Mouse (Mus musculus) forebrain, embryonic 14.5 days (tissue): ENCODE data around the gene Tufm. TPM values are rescaled to one million over a fixed set of nuclear protein-coding genes. Genes with fewer than 3 reads are reported as not detected.

Source experiments
- ATAC-seq: fragments of 200-750 bp; cut with Nextera tagmentation; 2 replicates; pipeline ENCODE4 v1.8.0; 2017; ENCODE audit warnings: mild to moderate bottlenecking, moderate library complexity
- DNase-seq: peaks from one replicate; pipeline ENCODE4 v3.0.0-alpha.2; 2015; ENCODE audit warnings: low spot score
- H3K27ac ChIP-seq: fragments of 300-500 bp; sonication (generic); 2 replicates; pipeline ENCODE4 v1.5.1; 2014; ENCODE audit warnings: low read depth, mild to moderate bottlenecking, control low read depth, low read length, moderate library complexity
- H3K27me3 ChIP-seq: fragments of 300-500 bp; sonication (generic); replicated peaks from 2 replicates; pipeline ENCODE4 v1.6.1; 2014; ENCODE audit warnings: low read length, control low read depth, mixed read lengths; ENCODE audit not compliant: control insufficient read depth, insufficient read depth
- H3K36me3 ChIP-seq: fragments of 300-500 bp; sonication (generic); 2 replicates; pipeline ENCODE4 v1.6.1; 2014; ENCODE audit warnings: low read length, control low read depth; ENCODE audit not compliant: control insufficient read depth, insufficient read depth
- H3K4me1 ChIP-seq: fragments of 300-500 bp; sonication (generic); 2 replicates; pipeline ENCODE4 v1.6.1; 2014; ENCODE audit warnings: antibody characterized with exemption, low read length, control low read depth; ENCODE audit not compliant: control insufficient read depth, insufficient read depth
- H3K4me2 ChIP-seq: fragments of 300-500 bp; sonication (generic); 2 replicates; pipeline ENCODE4 v1.6.1; 2014; ENCODE audit warnings: mild to moderate bottlenecking, control low read depth, low read length
- H3K4me3 ChIP-seq: fragments of 300-500 bp; sonication (generic); 2 replicates; pipeline ENCODE4 v1.5.1; 2014; ENCODE audit warnings: low read depth, low read length, control low read depth
- H3K9ac ChIP-seq: fragments of 300-500 bp; sonication (generic); 2 replicates; pipeline ENCODE4 v1.6.1; 2014; ENCODE audit warnings: mild to moderate bottlenecking, low read length, control low read depth, moderate library complexity
- H3K9me3 ChIP-seq: fragments of 300-500 bp; sonication (generic); replicated peaks from 2 replicates; pipeline ENCODE4 v1.6.1; 2016; ENCODE audit warnings: low read length, control low read depth, mixed read lengths; ENCODE audit not compliant: control insufficient read depth
- WGBS: fragments of 180-500 bp; shearing (Covaris S2); extraction: QIAGEN DNeasy Blood & Tissue Kit; methylation state at CpG from one replicate; pipeline ENCODE4 v1.1.7; 2014; 5-methylcytosine and 5-hydroxymethylcytosine counted together
- polyA plus RNA-seq: library from polyadenylated mRNA; unstranded; fragments of >200 nt; fragmentation: Nextera tagmentation; extraction: Ambion mirVana; gene quantifications from 2 replicates; pipeline ENCODE4 v1.2.1, GENCODE M21; 2014

Tufm gene
- polyA plus RNA-seq: 135 and 147 TPM in 2 replicates

GRCm38 (mm10) chr7:126487052-126487483 is at the start of gene Tufm:
Tufm (plus strand) TSS chr7:126487361.
- H3K4me1 ChIP-seq: peaks cover 7% of the 10 kb centered on the region
- peak within 1 kb of the TSS; percentile 93 for H3K4me2 ChIP-seq
- WGBS: under 1% methylated on average over 32 of the region's 32 CpGs
- H3K27me3 ChIP-seq: no peaks in the 10 kb centered on the region
- H3K36me3 ChIP-seq: peaks cover 31% of the 10 kb centered on the region
- H3K9ac ChIP-seq: peak within 1 kb of the TSS; percentile 70
- peak within 1 kb of the TSS; percentile 56 for H3K4me3 ChIP-seq
- H3K27ac ChIP-seq: peak within 1 kb of the TSS; percentile 60; the same call in 1 of the 2 replicates
- peak; percentile 99 for DNase-seq
- ATAC-seq: peak; percentile 93
- H3K9me3 ChIP-seq: no peaks in the 10 kb centered on the region

DNA sequence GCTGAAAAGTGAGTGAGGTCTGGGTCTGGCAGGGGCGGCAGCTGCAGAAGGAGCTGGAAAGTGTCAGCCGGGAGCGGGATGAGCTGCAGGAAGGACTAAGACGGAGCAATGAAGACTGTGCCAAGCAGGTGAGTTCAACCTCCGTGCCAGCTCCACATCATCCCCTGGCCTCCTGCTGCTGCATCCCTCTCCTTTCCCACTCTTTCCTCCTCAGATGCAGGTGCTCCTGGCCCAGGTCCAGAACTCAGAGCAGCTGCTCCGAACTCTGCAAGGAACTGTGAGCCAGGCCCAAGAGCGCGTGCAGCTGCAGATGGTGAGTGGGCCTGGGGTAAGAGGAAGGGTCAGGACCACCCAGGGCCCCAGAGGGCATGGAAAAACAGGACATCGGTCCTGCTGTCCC is 47.0 kb upstream of the Tufm start:
- WGBS: 75% methylated on average over 9 of the region's 9 CpGs
- Histone ChIP-seq H3K9me3 (no peaks in the 10 kb centered on the region), H3K4me1 (no peaks in the 10 kb centered on the region), H3K4me2 (no peak overlapping the region), H3K9ac (no peak overlapping the region), H3K27ac (no peak overlapping the region), H3K36me3 (peaks cover 27% of the 10 kb centered on the region), H3K27me3 (no peaks in the 10 kb centered on the region), H3K4me3 (no peak overlapping the region)
- no peak for DNase-seq
- ATAC-seq: no peak

- 92% methylated on average over 10 of the region's 10 CpGs for WGBS
- ATAC-seq: no peak
- Histone ChIP-seq H3K9me3 (no peaks in the 10 kb centered on the region), H3K4me3 (no peak overlapping the region), H3K27me3 (no peaks in the 10 kb centered on the region), H3K36me3 (peaks cover 36% of the 10 kb centered on the region), H3K9ac (no peak overlapping the region), H3K4me1 (no peaks in the 10 kb centered on the region), H3K27ac (no peak overlapping the region), H3K4me2 (no peak overlapping the region)
- DNase-seq: no peak
These were observed 43.2 kb upstream of the Tufm start for GRCm38 (mm10) chr7:126443997-126444396.

DNA sequence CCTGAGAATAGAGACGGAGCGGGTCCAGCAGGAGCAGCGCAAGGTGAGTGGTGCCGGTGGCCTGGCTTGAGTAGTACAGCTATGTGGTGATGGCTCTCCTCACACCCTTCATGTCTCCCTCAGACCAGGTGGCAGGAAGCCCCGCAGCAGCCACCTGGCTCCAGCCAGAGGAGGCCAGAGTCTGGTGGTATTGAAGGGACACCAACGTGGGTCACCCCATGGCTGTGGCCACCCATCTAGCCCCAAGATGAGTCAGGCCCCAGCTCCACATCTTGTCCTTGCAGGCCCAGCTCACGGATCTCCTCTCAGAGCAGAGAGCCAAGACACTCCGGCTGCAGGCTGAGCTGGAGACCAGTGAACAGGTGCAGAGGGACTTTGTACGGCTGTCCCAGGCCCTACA is 42.6 kb upstream of the Tufm start:
- ATAC-seq (no peak), DNase-seq (no peak)
- H3K4me1 ChIP-seq: no peaks in the 10 kb centered on the region
- 94% methylated on average over 9 of the region's 9 CpGs for WGBS
- H3K36me3 ChIP-seq: peaks cover 36% of the 10 kb centered on the region
- no peak overlapping the region for H3K9ac ChIP-seq
- H3K4me2 ChIP-seq: no peak overlapping the region
- no peaks in the 10 kb centered on the region for H3K9me3 ChIP-seq
- no peak overlapping the region for H3K4me3 ChIP-seq
- no peak overlapping the region for H3K27ac ChIP-seq
- H3K27me3 ChIP-seq: no peaks in the 10 kb centered on the region

DNA sequence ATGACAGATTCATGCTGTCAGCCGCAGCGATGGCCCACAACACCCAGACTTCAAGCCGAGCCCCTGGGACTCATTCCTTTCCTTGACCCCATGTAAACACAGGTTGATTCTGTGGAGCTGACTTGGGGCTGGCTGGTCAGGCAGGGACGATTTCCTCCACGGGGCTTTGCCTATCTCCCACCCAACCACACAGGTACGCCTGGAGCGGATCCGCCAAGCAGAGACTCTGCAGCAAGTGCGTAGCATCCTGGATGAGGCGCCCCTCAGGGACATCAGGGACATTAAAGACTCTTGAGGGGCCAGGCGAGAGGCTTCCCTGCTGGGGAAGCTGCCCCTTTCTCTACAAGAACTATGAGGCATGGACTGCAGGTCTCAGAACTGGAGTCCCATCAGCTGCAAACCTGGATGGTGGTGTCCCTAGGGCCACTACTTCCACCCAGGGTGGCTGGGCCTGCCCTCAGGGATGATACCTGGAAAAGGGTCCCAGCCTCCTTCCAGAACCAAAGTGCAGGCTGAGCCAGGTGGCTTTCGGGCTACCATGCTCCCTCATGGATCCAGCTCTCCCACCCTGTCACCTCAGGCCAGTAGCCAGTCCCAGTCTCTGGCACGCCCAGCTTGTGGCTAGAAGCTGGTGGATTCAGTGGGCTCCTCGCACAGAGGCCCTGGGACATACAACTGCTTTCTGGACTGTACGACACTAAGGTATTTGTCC is 41.9 kb upstream of the Tufm start:
- peaks cover 36% of the 10 kb centered on the region for H3K36me3 ChIP-seq
- ATAC-seq (no peak), DNase-seq (no peak)
- H3K4me1 ChIP-seq: no peaks in the 10 kb centered on the region
- H3K9me3 ChIP-seq: no peaks in the 10 kb centered on the region
- H3K4me3 ChIP-seq: no peak overlapping the region
- no peaks in the 10 kb centered on the region for H3K27me3 ChIP-seq
- WGBS: 93% methylated on average over 15 of the region's 15 CpGs
- no peak overlapping the region for H3K27ac ChIP-seq
- no peak overlapping the region for H3K4me2 ChIP-seq
- no peak overlapping the region for H3K9ac ChIP-seq

GRCm38 (mm10) chr7:126446217-126446616 is 40.9 kb upstream of the Tufm start:
- WGBS: 93% methylated on average over 21 of the region's 21 CpGs
- Histone ChIP-seq H3K36me3 (peaks cover 36% of the 10 kb centered on the region), H3K4me1 (no peaks in the 10 kb centered on the region), H3K9me3 (no peaks in the 10 kb centered on the region), H3K27ac (no peak overlapping the region), H3K9ac (no peak overlapping the region), H3K4me2 (no peak overlapping the region), H3K4me3 (no peak overlapping the region), H3K27me3 (no peaks in the 10 kb centered on the region)
- ATAC-seq: no peak
- no peak for DNase-seq

DNA sequence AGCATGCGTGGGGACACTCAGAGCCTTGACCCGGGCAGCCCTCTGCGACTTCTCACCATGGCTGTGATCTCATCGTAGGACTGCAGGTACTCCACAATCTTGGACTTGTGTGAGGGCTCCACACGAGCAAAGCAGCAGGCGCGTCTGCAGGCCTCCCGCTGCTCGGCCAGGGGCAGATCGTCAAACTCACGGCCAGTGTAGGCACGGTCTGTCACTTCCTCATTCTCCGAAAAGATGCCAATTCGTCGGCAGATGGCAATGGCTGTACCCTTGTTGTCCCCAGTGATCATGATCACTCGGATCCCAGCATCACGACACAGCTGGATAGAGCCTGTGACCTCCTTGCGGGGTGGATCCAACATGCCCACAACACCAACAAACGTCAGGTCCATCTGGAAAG is 38.7 kb upstream of the Tufm start:
- no peak overlapping the region for H3K27ac ChIP-seq
- H3K9ac ChIP-seq: no peak overlapping the region
- WGBS: 92% methylated on average over 19 of the region's 19 CpGs
- H3K27me3 ChIP-seq: no peaks in the 10 kb centered on the region
- no peak for DNase-seq
- H3K36me3 ChIP-seq: peaks cover 25% of the 10 kb centered on the region
- H3K9me3 ChIP-seq: no peaks in the 10 kb centered on the region
- ATAC-seq: no peak
- no peaks in the 10 kb centered on the region for H3K4me1 ChIP-seq
- H3K4me3 ChIP-seq: no peak overlapping the region
- no peak overlapping the region for H3K4me2 ChIP-seq

DNA sequence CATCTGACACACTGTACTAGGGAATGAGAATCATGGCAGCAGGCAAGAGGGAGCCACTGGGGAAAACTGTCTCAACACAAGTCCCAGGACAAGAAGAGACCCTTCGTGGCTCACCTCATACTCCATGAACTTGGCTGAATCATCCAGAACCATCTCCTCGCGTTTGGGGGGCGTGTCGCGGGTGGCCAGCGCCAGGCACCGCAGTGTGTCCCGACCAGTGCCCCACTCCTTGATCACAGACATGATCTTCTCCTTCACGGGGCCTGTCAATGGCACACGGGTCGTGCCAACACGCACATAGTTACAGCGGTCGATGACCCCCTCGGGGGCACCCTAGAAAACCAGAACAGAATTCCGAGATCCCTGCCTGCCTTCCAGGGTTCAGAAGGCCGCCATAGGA is 37.2 kb upstream of the Tufm start:
- no peak overlapping the region for H3K27ac ChIP-seq

DNA sequence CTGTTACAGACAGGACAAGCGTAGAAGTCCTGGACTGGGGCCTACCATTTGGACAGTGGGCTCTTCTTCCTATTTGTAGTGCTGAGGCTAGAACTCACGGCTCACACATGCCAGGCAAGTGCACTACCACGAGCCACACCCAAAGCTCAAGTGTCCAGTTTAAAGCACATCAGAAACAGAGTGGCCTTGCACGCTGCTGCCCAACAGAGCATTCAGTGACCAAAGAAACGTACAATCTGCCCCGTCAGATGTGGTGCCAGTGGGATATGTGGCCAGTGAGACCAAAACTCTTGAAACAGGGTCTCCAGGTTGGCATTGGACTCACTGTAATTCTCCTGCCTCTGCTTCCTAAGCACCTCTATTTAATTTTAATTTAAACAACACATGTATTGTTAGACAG is 36.5 kb upstream of the Tufm start:
- H3K9me3 ChIP-seq: no peaks in the 10 kb centered on the region
- H3K27me3 ChIP-seq: no peaks in the 10 kb centered on the region
- H3K36me3 ChIP-seq: peaks cover 7% of the 10 kb centered on the region; the same call in 1 of the 2 replicates
- whole genome bisulfite sequencing: 85% methylated on average over 6 of the region's 6 CpGs
- H3K4me2 ChIP-seq: no peak overlapping the region
- no peak for DNase-seq
- no peak for ATAC-seq
- H3K9ac ChIP-seq: no peak overlapping the region
- no peak overlapping the region for H3K27ac ChIP-seq
- H3K4me3 ChIP-seq: no peak overlapping the region
- no peaks in the 10 kb centered on the region for H3K4me1 ChIP-seq

More for the DNA sequence above, 37.2 kb upstream of the Tufm start:
- no peak overlapping the region for H3K9ac ChIP-seq
- H3K4me3 ChIP-seq: no peak overlapping the region
- DNase-seq: no peak
- no peak overlapping the region for H3K4me2 ChIP-seq
- no peak for ATAC-seq
- H3K4me1 ChIP-seq: no peaks in the 10 kb centered on the region
- WGBS: 94% methylated on average over 18 of the region's 18 CpGs
- H3K36me3 ChIP-seq: peaks cover 14% of the 10 kb centered on the region
- no peaks in the 10 kb centered on the region for H3K27me3 ChIP-seq
- H3K9me3 ChIP-seq: no peaks in the 10 kb centered on the region
